In the genomic region with DNA sequence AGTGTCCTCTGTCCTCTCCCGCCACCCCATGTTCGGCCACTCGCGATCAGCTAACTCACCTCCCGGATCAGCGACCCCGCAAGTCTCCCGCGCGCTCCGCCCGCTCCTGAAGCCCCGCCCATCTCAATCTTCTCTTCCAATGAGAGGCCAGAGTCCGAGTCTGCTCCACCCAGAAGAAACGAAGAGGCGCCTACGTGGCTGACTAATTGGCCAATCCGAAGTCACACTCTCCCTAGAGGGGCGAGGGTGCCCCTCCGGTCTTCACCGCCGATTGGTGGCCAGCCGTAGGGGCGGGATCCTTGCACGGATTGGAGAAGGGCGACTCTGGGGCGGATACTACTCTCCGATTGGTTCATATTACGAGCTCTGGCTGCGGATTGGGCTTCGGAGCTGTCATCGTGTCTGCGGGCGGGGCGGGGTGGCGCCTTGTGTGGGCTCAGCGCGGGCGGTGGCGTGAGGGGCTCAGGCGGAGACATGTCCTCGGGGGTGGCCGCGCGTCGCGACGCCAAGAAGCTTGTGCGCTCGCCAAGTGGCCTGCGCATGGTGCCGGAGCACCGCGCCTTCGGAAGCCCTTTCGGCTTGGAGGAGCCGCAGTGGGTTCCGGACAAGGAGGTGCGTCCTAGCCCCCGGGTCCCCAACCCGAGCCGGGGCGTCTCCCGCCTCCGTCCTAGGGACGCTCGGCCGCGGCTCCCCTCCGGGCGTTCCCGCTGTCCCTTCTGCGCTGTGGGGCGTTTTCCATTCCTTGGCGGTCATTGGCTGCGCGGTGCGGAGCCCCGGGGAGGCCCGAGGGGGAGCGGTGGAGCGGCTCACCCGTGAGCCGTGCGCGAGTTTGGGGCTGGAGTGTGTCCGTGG, we compare ENCODE assay signal across 8 mouse cellular contexts. TPM values are rescaled to one million over a fixed set of nuclear protein-coding genes. Genes with fewer than 3 reads are reported as not detected.
DNase-seq lines count a peak whose midpoint lies in the region; ATAC-seq lines count a peak whose summit lies in the region.

A gene (minus strand): TSS at position 108 of the 852 bp plus-strand sequence.
A gene (plus strand): TSS at position 405 of the 852 bp plus-strand sequence.

- H3K27ac ChIP-seq in hindbrain, embryonic 12.5 days, result peak within 1 kb of the TSS; percentile 88

- ATAC-seq in hindbrain, embryonic 12.5 days (ENCODE audit: low FRiP score), result peak; percentile 99

- peak within 1 kb of the TSS; percentile 74 for H3K4me3 ChIP-seq in hindbrain, embryonic 12.5 days

- H3K9me3 ChIP-seq in hindbrain, embryonic 12.5 days (replicated peaks), result no peaks in the 10 kb centered on the region

- H3K9ac ChIP-seq in hindbrain, embryonic 12.5 days, result peak within 1 kb of the TSS; percentile 77

- H3K4me2 ChIP-seq in hindbrain, embryonic 12.5 days (replicated peaks), result peak within 1 kb of the TSS; percentile 88

- 0 out of 2 replicates have a peak, but pooled peaks cover 3% of the 10 kb centered on the region for H3K36me3 ChIP-seq in hindbrain, embryonic 12.5 days

- no peaks in the 10 kb centered on the region for H3K27me3 ChIP-seq in hindbrain, embryonic 12.5 days

- peaks cover 46% of the 10 kb centered on the region for H3K4me1 ChIP-seq in hindbrain, embryonic 12.5 days

- under 1% methylated on average over 87 of the region's 87 CpGs for WGBS in hindbrain, embryonic 12.5 days

- DNase-seq in NIH3T3 (ENCODE audit: low read depth), result peak; percentile 99
- peak; percentile 97 to 99 for DNase-seq in cerebellum, postnatal 10 days
- peak; percentile 98 to 99 for DNase-seq in frontal cortex, postnatal 10 days (ENCODE audit: low spot score in 2 of 2)
- peak; percentile 96 to 99 for DNase-seq in layer of hippocampus, postnatal 14 days (ENCODE audit: low spot score in 2 of 2)
- peak; percentile 96 for DNase-seq in lung, postnatal 14 days
- peak; percentile 95 for DNase-seq in retina, adult 2 months (ENCODE audit: low read depth, low spot score)
- peak; percentile 95 to 99 for DNase-seq in thymus, postnatal 36 days

RNA-seq across cellular contexts. Expression of the first gene that starts in this region (rescaled TPM):
- 5.8 and 6.4 TPM in 2 replicates for polyA plus RNA-seq in hindbrain, embryonic 12.5 days (2016; fragmentation: Nextera tagmentation; extraction: Ambion mirVana)
- 1 to 10 TPM; 3.0 to 3.9 TPM for total RNA-seq in layer of hippocampus, postnatal 14 days (2021)

RNA-seq across cellular contexts. Expression of the second gene that starts in this region (rescaled TPM):
- polyA plus RNA-seq in hindbrain, embryonic 12.5 days (2016; fragmentation: Nextera tagmentation; extraction: Ambion mirVana), result 53.5 and 56.8 TPM in 2 replicates
- total RNA-seq in layer of hippocampus, postnatal 14 days (2021), result 10 to 100 TPM; 17.3 to 20.4 TPM

Comparison
In these comparisons a context has a peak if more than half of its experiments do, and no peak if none do; other contexts are left out.
1. Peak in every context shown above with its lines: DNase-seq, ATAC-seq, H3K4me3 ChIP-seq and H3K27ac ChIP-seq.